Mouse (Mus musculus) G1E (cell line): ENCODE results near the gene Crygn.

Source experiments
- CTCF ChIP-seq: IDR thresholded peaks from 2 replicates; pipeline ENCODE4 v1.5.1; 2012; ENCODE audit warnings: low read depth, low read length, inconsistent platforms, mixed read lengths
- GATA1 ChIP-seq: IDR thresholded peaks from 2 replicates; pipeline ENCODE4 v1.6.1; 2012; ENCODE audit warnings: borderline replicate concordance, low read length, inconsistent platforms, mixed read lengths
- GATA2 ChIP-seq: IDR thresholded peaks from 2 replicates; pipeline ENCODE4 v1.6.1; 2012; ENCODE audit warnings: low read depth, low read length, inconsistent platforms, borderline replicate concordance
- POLR2AphosphoS5 ChIP-seq: IDR thresholded peaks from 2 replicates; pipeline ENCODE4 v1.6.1; 2012; ENCODE audit warnings: low read depth, low read length, inconsistent platforms; ENCODE audit not compliant: insufficient replicate concordance
- TAL1 ChIP-seq: conservative IDR thresholded peaks from 2 replicates; pipeline ENCODE4 v1.6.1; 2012; ENCODE audit warnings: low read depth, low read length, inconsistent platforms, mixed read lengths

GRCm38 (mm10) chr5:24776681-24777080, 18.9 kb upstream of the Crygn start:
- TF ChIP-seq GATA1 (no peak), CTCF (no peak), TAL1 (no peak), POLR2AphosphoS5 (no peak), GATA2 (no peak)
